9 mouse cellular contexts compared by ENCODE assay signal in genomic region chr11:97450305-97450922, GRCm38 (mm10). TPM values are rescaled to one million over a fixed set of nuclear protein-coding genes. Genes with fewer than 3 reads are reported as not detected.
DNase-seq lines count a peak whose midpoint lies in the region; ATAC-seq and TF ChIP-seq lines count a peak whose summit lies in the region.
"Had no signal": no experiment of that assay in that cellular context is flagged by ENCODE, and none has a peak within 500 bp of the region (broad histone marks: within the 10 kb centered on the region; RNA-seq: fewer than 3 reads in every experiment).

No protein-coding gene starts in this region.

- TF ChIP-seq CTCF in brain, embryonic 14.5 days (IDR thresholded peaks at IDR 0.05; ENCODE audit: borderline replicate concordance, extremely low read depth, insufficient read depth, insufficient read length), result no peak
- no peak for TF ChIP-seq CTCF in intestine, postnatal 0 days (IDR thresholded peaks at IDR 0.05; ENCODE audit: low read depth)

- H3K4me3 ChIP-seq in neural tube, embryonic 11.5 days (ENCODE audit: low read depth, low read length), result peak overlapping the region; percentile 43
- H3K4me3 ChIP-seq in intestine, postnatal 0 days (ENCODE audit: low read depth, low read length), result peak overlapping the region; percentile 33
- H3K4me3 ChIP-seq in midbrain, embryonic 15.5 days, result peak overlapping the region; percentile 70

- H3K4me2 ChIP-seq in neural tube, embryonic 11.5 days (ENCODE audit: low read depth), result peak overlapping the region; percentile 58
- peak overlapping the region; percentile 59 for H3K4me2 ChIP-seq in intestine, postnatal 0 days (replicated peaks; ENCODE audit: low read depth)
- peak overlapping the region; percentile 87 for H3K4me2 ChIP-seq in midbrain, embryonic 15.5 days

- H3K36me3 ChIP-seq in neural tube, embryonic 11.5 days (ENCODE audit: control insufficient read depth, insufficient read depth, low read length), result peaks cover 2% of the 10 kb centered on the region; the same call in 1 of the 2 replicates
- peaks cover 47% of the 10 kb centered on the region for H3K36me3 ChIP-seq in intestine, postnatal 0 days (ENCODE audit: control insufficient read depth, insufficient read depth)
- H3K36me3 ChIP-seq in midbrain, embryonic 15.5 days (replicated peaks), result peaks cover 13% of the 10 kb centered on the region; the same call in 1 of the 2 replicates

- ATAC-seq in neural tube, embryonic 11.5 days (ENCODE audit: insufficient read depth, low FRiP score, low TSS enrichment), result peak; percentile 15; the same call in 1 of the 2 replicates
- ATAC-seq in intestine, postnatal 0 days, result peak; percentile 13; the same call in 1 of the 2 replicates
- peak; percentile 53 for ATAC-seq in midbrain, embryonic 15.5 days (replicated peaks)

- DNase-seq in neural tube, embryonic 11.5 days (ENCODE audit: low spot score), result no peak
- DNase-seq in neural tube, embryonic 10.5 days (ENCODE audit: extremely low spot score, low spot score), result no peak
- peak; percentile 30 for DNase-seq in brain, embryonic 14.5 days (ENCODE audit: low read depth)
- peak; percentile 58 for DNase-seq in gastrocnemius, postnatal 25 days
- no peak for DNase-seq in retina, postnatal 1 day
- DNase-seq in testis, postnatal 14 days (ENCODE audit: low spot score), result no peak

- H3K27me3 ChIP-seq in neural tube, embryonic 11.5 days (ENCODE audit: control insufficient read depth, insufficient read depth, low read length), result no peaks in the 10 kb centered on the region
- no peaks in the 10 kb centered on the region for H3K27me3 ChIP-seq in intestine, postnatal 0 days (replicated peaks; ENCODE audit: control insufficient read depth, insufficient read depth, low read length)
- H3K27me3 ChIP-seq in midbrain, embryonic 15.5 days (replicated peaks), result no peaks in the 10 kb centered on the region

- H3K9ac ChIP-seq in neural tube, embryonic 11.5 days (ENCODE audit: low read length), result peak overlapping the region; percentile 65
- H3K9ac ChIP-seq in intestine, postnatal 0 days (ENCODE audit: low read depth, low read length), result peak overlapping the region; percentile 26; the same call in 1 of the 2 replicates
- H3K9ac ChIP-seq in midbrain, embryonic 15.5 days, result peak overlapping the region; percentile 83

- 34% methylated on average over 10 of the region's 10 CpGs for WGBS in neural tube, embryonic 11.5 days
- 32% methylated on average over 10 of the region's 10 CpGs for WGBS in intestine, postnatal 0 days
- 19% methylated on average over 10 of the region's 10 CpGs for WGBS in midbrain, embryonic 15.5 days

- no peaks in the 10 kb centered on the region for H3K9me3 ChIP-seq in neural tube, embryonic 11.5 days (ENCODE audit: control insufficient read depth, low read length)
- no peaks in the 10 kb centered on the region for H3K9me3 ChIP-seq in intestine, postnatal 0 days (ENCODE audit: control insufficient read depth)
- no peaks in the 10 kb centered on the region for H3K9me3 ChIP-seq in midbrain, embryonic 15.5 days

- peaks cover 11% of the 10 kb centered on the region; the same call in 1 of the 2 replicates for H3K4me1 ChIP-seq in neural tube, embryonic 11.5 days (ENCODE audit: control insufficient read depth, insufficient read depth, low read length)
- no peaks in the 10 kb centered on the region for H3K4me1 ChIP-seq in intestine, postnatal 0 days (replicated peaks; ENCODE audit: control insufficient read depth, insufficient read depth, low read length)
- peaks cover 44% of the 10 kb centered on the region for H3K4me1 ChIP-seq in midbrain, embryonic 15.5 days

- no peak for TF ChIP-seq POLR2A in brain, embryonic 14.5 days (IDR thresholded peaks at IDR 0.05; ENCODE audit: borderline replicate concordance, extremely low read depth, insufficient read depth, insufficient read length, poor library complexity, severe bottlenecking)

- H3K27ac ChIP-seq in neural tube, embryonic 11.5 days (ENCODE audit: low read depth, low read length), result no peak overlapping the region
- peak overlapping the region; percentile 66 for H3K27ac ChIP-seq in intestine, postnatal 0 days (ENCODE audit: low read depth, low read length)
- H3K27ac ChIP-seq in midbrain, embryonic 15.5 days, result peak overlapping the region; percentile 82

RNA-seq across cellular contexts. Expression of gene Arhgap23, which starts 35.1 kb away (rescaled TPM):
- polyA plus RNA-seq in neural tube, embryonic 11.5 days (2014; fragmentation: Nextera tagmentation; extraction: Ambion mirVana), result 4.1 and 5.2 TPM in 2 replicates
- 25.3 and 35.8 TPM in 2 replicates for polyA plus RNA-seq in brain, embryonic 14.5 days (2012; rRNA removed)
- 1 to 10 TPM; 6.5 to 7.1 TPM for total RNA-seq in gastrocnemius, postnatal 25 days (2021)
- 3.5 and 4.6 TPM in 2 replicates for polyA plus RNA-seq in intestine, postnatal 0 days (2015; fragmentation: Nextera tagmentation; extraction: Ambion mirVana)
- 10.9 and 11.0 TPM in 2 replicates for polyA plus RNA-seq in midbrain, embryonic 15.5 days (2015; fragmentation: Nextera tagmentation; extraction: Ambion mirVana)

RNA-seq across cellular contexts. Expression of gene 4933428G20Rik, which starts 49.7 kb away (rescaled TPM):
- not detected in 2 replicates for polyA plus RNA-seq in neural tube, embryonic 11.5 days (2014; fragmentation: Nextera tagmentation; extraction: Ambion mirVana)
- 0.12 and 0.21 TPM in 2 replicates for polyA plus RNA-seq in brain, embryonic 14.5 days (2012; rRNA removed)
- not detected for total RNA-seq in gastrocnemius, postnatal 25 days (2021)
- 0.10 and 0.21 TPM in 2 replicates for polyA plus RNA-seq in intestine, postnatal 0 days (2015; fragmentation: Nextera tagmentation; extraction: Ambion mirVana)
- polyA plus RNA-seq in midbrain, embryonic 15.5 days (2015; fragmentation: Nextera tagmentation; extraction: Ambion mirVana), result 1.3 and 1.6 TPM in 2 replicates
- total RNA-seq: common myeloid progenitor, adult 5-6 weeks had no signal

Comparison
In these comparisons a context has a peak if more than half of its experiments do, and no peak if none do; other contexts are left out.
1. DNase-seq: peak in brain, embryonic 14.5 days (single experiment) and gastrocnemius, postnatal 25 days (single experiment); none in neural tube, embryonic 11.5 days (single experiment), neural tube, embryonic 10.5 days (single experiment), retina, postnatal 1 day (single experiment) and testis, postnatal 14 days (single experiment).
2. H3K9ac ChIP-seq: peak in every context shown above with its lines; median percentile 83 in midbrain, embryonic 15.5 days; 65 in neural tube, embryonic 11.5 days; 26 in intestine, postnatal 0 days.
3. Peak in every context shown above with its lines, with median percentiles within 50 percentile points of each other: ATAC-seq, H3K4me2 ChIP-seq and H3K4me3 ChIP-seq.